Mouse (Mus musculus): ENCODE measurements around the gene Arid5b. TPM values are rescaled to one million over a fixed set of nuclear protein-coding genes. Genes with fewer than 3 reads are reported as not detected.

Gene Arid5b
- total RNA-seq, 2 experiments from 2014 or later = 27.3 to 33.9 TPM

DNA sequence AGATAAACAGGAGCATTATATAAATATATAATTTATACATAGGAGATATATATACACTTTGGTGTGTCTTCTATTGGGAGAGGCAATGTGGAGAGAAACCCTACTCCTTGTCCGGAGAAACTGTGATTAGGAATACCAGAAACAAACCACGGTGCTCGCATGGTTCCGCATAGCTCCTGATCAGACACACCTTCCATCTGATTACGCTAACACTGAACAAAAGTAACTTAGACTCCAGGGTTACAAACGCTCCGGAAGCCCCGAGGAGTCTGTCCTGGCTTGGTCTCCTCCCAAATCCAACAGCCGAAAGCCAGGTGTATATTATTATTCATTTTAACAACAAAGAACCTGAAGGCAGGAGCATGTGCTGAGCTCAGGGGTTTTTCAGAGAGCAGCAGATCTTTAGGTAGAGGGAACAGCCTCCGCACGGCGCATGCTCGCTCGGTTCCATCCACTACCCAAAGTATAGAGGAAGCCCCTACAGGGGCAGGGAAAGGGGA is 41.5 kb downstream of the Arid5b start:
- DNase-seq = no peak

GRCm38 (mm10) chr10:68231385-68232182 is 47.0 kb downstream of the Arid5b start:
- no peak for DNase-seq

GRCm38 (mm10) chr10:68230653-68231384 is 47.7 kb downstream of the Arid5b start:
- no peak for DNase-seq

DNA sequence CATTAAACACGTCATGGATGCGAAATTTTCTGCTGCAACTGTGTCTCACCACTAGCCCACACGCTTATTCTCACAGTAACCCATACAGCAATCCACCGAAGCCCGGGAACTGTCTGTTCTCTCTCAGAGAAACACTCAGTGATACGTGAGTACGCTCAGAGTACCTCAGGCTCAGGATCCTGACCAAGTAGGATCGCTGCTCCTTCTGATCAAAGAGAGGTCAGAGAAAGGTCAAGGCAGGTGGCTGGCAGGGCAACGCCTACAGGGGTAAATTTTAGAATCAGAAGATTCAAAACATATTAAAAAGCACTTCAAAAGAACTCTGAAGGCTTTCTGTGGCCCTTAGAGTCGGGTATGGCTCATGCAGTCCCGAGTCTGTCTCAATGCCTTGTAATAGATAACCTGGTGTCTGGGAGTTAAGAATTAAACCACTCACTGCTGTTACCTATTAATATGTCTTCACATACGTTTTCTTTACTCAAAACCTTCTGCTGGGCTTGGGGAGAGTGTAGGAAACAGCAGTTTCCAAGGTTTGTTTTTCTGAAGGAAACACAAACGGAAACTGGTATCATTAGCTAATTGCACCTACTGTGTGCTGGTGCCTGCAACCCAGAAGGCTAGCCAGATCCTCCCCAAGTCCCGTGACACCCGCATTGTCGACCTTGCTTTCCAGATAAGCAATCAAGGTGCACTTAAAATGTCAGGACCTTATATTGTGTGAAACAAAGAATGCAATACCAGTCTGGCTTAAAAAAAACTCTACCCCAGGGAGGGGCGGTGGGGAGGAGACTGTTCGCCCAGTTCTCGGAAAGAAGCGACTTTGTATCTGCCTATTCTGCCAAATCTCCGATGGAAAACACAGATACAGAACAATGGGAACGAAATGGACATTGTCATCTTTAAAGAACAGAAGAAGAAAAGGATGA is 48.6 kb downstream of the Arid5b start:
- DNase-seq = peak in 1 of 2 experiments; percentile 23

GRCm38 (mm10) chr10:68222676-68223075 is 55.9 kb downstream of the Arid5b start:
- DNase-seq = no peak

DNA sequence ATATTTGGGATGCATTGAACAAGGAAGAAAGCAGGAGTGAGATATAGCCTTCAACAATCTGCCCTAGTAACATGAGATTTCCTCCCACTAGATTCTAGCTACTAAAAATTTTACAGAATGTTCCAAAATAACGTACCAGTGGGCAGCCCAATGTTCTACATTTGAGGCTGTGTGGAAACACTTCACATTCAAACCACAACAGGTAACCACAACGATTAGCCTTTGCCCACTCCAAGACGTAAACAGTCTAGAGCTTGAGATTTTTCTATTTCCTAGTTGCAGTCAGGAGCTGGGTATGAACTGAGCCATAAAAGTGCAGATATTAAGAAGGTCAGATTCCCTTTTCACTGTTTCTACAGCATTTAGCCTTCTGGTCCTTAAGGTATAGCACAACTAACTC is 56.5 kb downstream of the Arid5b start:
- no peak for DNase-seq

DNA sequence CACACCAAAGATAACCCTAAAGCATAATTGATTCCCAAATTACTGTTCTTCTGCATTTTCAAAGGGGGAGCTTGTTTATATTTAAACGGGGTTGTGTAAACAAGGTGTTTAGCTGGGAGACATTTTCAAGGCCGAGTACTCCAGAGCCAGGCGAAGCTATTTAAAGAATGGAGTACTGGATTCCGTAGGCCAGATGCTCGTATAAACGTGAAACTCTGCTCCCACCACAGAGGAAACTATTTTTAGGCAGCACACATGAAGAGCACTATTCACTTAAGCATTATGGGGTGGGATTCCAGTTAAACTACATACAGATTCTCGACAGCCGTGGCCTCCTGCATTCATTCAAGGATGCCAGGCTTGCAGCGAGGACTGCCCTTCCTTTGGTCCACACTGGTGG is 59.2 kb downstream of the Arid5b start:
- DNase-seq = no peak

- DNase-seq = no peak
Measured at GRCm38 (mm10) chr10:68218678-68219077, 59.9 kb downstream of the Arid5b start.

- DNase-seq = peak; percentile 20 to 21
Measured at GRCm38 (mm10) chr10:68214809-68215468, 63.6 kb downstream of the Arid5b start.

DNA sequence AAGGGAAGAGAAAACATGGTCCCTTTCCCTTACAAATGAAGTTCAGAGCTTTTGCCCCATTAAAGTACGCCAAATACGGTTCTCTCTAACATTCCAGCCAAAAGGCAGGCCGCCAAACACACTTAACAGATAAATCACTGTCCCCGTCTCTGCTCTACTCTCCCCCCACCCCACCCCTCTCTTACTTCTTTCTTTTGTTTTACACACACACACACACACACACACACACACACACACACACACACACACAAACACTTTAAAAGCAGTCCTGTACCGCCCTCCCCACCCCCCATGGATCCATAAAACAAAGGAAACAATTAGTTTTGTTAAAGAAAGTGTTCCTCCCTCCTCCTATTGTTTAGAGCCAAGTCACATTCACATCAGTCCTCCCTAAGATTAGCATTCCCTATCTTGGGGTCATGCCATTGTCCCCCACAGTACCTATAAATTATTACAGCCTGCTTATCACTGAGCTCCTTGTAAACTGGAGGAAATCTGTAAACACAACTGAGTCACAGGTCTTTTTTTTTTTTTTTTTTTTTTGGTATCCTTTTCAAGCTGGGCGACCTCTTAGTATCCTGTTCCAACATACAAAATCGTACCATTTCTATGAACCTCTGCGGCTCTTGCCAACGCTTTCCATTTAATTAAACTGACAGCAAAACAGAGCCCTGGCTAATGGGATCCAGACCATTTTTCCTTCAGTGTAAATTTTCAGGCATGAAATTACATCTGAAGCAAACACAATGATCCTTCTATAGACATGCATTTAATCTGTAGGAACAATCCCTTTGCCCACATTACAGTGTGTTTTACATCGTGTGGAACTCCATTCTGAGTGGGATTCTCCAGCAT is 66.3 kb downstream of the Arid5b start:
- peak; percentile 45 to 69 for DNase-seq

- DNase-seq = no peak
Measured at GRCm38 (mm10) chr10:68211514-68211913, 67.0 kb downstream of the Arid5b start.

DNA sequence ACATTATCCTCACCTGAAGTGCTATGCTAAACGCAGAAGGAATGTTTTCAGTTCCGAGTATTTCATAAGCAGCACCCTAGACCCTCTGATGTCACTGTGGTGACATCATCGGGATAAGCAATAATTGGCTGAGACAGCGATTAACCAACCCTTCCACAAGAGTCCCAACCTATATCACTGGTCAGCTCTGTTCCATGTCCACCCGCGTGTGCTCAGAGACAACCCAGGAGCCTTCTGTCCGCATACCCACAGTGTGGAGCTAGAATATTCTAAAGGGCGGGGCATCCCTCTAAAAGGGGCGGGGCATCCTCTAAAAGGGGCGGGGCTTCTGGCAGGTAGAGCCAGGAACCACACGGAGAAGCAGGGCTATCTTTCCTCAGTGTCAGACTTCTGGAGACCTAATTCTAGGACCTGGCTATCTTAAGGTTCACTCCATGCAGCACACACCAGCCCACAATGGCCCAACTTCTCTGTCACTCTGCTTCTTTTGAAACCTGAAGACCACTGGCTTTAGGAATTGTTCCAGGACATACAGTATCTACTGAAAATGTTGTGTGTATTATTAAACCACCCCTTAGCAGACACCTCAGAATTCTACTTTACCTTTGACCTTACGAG is 68.4 kb downstream of the Arid5b start:
- DNase-seq = no peak

GRCm38 (mm10) chr10:68208670-68209065 is 69.9 kb downstream of the Arid5b start:
- DNase-seq = no peak

DNA sequence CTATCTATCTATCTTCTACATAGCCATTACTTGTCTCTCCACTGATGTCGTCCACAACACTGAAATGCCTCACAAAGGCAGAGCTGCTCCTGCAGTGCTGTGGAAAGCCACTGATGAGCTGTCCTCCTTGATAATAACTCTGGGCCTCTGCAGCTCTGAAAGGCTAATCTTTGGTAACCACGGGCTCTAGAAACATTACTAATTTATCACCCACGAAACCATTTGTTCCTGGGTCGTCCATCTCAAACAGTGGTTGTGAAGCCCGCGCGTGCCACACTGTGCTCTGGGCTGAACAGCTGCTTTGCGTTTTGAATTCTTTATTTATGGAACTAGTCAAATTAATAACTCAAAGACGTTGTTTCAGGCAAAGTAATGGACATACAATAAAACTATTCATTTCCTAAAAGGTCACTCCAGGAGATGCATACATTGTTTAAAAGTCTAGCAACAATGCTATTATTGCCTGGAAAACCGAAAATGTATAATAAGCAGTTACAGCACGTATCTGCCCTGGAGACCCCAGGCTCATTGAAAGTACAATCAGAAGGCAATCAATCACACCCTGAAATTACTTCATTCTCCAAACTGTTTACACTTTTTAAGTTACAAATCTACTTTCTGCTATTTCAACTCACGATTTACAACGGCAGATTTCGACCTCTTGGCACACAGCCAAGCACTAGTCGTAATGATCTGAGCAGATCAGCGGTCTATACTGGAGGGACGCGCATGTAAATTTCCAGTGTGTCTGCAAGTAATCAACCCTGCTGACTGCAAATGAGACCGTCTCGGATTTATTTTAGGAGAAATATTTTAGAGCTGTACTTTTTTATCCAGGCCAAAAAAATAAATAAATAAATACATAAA is 70.5 kb downstream of the Arid5b start:
- DNase-seq = peak; percentile 45 to 50

- no peak for DNase-seq
Measured at GRCm38 (mm10) chr10:68204391-68204790, 74.1 kb downstream of the Arid5b start.

DNA sequence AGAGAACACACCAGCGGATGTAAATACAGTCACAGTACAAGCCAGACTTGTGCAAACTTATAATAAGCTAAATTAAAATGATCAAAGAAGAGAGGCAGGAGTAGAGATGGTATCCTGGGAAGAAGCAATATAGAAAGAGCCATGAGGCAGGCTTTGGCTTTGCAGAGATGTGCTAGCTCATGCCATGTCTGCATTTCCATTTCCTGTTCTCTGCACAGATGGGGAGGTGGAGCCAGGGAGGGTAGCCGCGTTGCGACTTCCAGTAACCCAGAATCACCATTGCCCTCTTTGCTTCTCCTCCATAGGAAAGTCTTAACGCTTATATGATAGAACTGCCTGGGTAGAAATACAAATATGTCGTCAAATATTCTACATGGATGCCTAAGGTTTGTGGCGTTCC is 74.7 kb downstream of the Arid5b start:
- DNase-seq = no peak

DNA sequence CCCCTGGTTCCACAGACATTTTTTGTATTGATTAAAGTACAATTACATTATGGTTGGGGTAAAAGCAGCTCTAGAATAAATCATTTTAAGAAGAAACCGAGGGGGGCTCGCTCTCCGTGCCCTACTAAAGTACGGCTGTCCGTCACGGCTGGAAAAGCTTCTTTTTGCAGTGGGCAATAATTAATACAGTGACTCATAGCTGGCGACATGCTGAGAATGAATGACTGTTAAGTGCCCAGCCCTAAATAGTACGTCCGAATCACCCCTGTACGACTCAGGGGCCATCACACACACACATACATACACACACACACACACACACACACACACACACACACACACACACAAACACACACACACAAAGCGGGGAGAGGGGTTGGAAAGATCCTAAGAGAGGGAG is 75.2 kb downstream of the Arid5b start:
- no peak for DNase-seq

DNA sequence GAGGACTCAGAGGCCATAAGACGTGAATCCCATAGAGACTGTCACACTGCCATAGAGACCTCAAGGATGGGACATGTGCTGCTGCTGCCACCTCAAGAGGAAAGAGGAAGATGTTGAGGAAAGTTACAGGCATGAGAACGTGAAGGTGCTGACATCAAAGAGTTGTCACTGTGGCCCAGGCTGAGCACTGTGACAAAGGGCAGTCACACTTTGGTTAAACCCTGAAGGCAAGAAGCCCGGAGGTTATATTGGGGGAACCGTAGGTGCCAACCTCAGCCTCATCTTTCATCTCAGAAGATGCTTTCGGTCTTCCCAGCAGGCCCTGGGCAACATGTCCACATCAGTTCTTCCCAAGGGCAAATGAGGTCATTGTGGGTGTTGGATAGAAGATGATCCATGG is 79.1 kb downstream of the Arid5b start:
- no peak for DNase-seq

DNA sequence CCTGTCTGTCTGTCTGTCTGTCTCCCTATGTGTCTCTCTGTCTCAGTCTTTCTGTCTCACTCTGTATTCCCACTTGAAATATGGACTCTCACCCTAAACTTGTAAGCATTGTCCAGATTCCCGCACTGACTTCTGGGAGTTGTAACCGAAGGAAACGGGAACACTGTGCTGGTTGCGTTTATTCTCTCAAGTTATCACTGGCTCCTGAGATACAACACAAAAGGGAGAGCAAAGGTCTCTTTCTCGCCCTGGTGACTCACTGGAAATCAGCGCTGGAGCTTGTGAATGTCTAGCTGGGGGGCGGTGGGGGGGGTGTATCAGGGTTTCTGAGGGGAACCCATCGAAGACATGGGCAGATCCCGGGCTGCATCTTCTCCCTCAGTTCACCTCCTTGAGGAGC is 82.2 kb downstream of the Arid5b start:
- DNase-seq = no peak
